Mouse (Mus musculus) telencephalon, adult 2 months (tissue): ENCODE data around the gene Otulinl.
A peak's percentile ranks its signal among the peaks of the same experiment; 100 is the strongest.

Source experiments
- DNase-seq: peaks from one replicate; pipeline ENCODE4 v3.0.0-alpha.2; 2011; ENCODE audit warnings: low read depth, low spot score

The Otulinl gene

DNA sequence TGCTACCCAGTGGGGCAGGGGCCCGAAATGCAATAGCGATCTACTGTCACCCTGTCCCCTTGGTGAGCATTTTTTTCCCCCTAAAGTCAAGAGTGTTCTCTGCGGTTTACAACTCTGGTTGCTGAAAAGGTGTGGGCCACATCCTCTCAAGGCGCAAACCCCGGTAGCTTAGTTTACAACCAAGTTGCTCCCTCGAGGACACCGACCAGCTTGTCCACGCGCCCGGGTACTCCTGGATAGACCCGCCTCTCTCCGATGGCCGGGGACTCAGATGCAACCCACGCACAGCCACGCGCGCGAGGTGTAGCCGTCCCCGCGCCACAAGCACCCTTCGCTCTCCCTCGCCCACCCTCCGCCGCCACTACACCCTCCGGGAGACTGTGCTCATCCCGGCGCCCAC, 382 bp downstream of the Otulinl start:
- no peak for DNase-seq

DNA sequence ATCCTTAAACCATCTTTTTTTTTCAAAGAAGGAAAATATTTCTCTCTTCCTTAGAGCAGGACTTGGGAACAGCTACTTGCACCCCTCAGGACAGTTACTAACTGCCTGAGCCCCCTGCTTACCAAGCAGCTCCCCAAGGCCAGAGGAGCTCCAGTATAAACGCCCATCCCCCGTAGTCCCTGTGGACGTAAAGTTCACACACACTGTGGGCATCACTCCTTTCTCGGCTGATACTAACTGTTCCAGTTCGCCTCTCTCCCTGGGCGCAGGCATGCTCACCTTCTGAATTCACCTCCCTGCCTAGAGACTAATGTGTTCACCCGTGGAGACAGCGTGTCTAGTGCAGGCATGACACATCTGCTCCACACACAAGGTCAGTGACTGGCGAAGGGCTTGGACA, 2.9 kb downstream of the Otulinl start:
- no peak for DNase-seq

GRCm38 (mm10) chr15:27677801-27678200, 3.6 kb downstream of the Otulinl start:
- no peak for DNase-seq

DNA sequence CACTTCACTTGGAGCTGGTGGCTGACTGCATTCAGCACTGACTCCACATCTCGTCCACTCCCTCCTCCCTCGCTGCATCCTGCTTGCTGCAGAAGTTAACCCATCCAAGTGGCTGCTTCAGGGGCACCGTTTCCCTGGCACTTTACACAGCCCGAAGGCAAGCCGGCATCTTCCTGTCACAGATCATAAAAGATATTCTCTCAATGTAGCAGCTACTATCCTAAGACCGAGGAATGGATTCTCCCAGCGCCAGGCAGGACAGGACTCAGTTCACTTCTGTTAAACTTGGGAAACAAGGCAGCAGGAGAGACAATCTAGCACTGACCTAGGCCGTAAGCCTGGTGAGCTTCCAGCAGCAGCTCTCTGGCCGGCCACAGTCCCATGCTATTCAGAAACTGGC, 5.2 kb downstream of the Otulinl start:
- no peak for DNase-seq

DNA sequence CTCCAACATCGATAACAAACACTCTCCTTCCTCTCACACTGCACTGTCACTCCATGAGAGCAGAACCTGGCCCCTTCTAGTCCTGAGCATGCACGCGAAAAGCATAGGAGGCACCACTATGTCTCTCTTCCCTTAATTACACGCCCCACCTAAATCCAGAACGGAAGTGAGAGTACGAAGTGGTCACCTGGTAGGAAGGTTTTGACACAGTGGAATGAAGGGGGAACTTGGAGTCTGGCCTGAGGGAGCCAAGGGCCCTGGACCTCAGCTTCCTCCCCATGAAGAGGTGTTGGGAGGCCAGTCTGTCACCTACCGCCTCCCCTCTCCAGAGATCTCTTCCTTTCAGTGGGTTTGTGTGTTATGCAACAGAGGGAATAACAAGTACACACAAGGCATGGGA, 6.3 kb downstream of the Otulinl start:
- DNase-seq = no peak

- no peak for DNase-seq
Observed at GRCm38 (mm10) chr15:27674041-27674440, 7.3 kb downstream of the Otulinl start.

GRCm38 (mm10) chr15:27673151-27673550, 8.2 kb downstream of the Otulinl start:
- no peak for DNase-seq

DNA sequence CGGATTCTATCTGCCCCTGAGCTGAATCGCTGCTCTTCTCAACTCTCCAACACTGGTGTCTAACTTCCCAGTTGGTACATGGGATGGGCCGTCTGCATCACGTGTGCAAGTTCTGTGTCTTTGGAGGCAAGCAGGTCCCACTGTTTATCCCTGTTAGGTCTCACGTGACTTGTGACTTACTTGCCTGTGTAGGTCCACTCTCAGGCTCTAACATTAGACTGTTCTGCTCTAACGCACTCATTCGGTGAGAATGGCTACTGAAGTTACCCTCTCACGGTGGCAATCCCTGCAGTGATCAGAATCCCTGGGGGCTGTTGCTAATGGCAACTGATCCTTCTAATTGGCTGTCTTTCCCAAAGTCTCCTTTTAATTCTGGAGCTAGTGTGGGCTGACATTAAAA, 9.1 kb downstream of the Otulinl start:
- no peak for DNase-seq

GRCm38 (mm10) chr15:27671612-27672245, 9.7 kb downstream of the Otulinl start:
- no peak for DNase-seq

- DNase-seq = no peak
Observed at GRCm38 (mm10) chr15:27670708-27671107, 10.7 kb downstream of the Otulinl start.

GRCm38 (mm10) chr15:27669931-27670411, 11.4 kb downstream of the Otulinl start:
- DNase-seq = no peak

- DNase-seq = peak; percentile 82
Observed at GRCm38 (mm10) chr15:27669276-27669675, 12.1 kb downstream of the Otulinl start.

- DNase-seq = no peak
Observed at GRCm38 (mm10) chr15:27668557-27668956, 12.8 kb downstream of the Otulinl start.

DNA sequence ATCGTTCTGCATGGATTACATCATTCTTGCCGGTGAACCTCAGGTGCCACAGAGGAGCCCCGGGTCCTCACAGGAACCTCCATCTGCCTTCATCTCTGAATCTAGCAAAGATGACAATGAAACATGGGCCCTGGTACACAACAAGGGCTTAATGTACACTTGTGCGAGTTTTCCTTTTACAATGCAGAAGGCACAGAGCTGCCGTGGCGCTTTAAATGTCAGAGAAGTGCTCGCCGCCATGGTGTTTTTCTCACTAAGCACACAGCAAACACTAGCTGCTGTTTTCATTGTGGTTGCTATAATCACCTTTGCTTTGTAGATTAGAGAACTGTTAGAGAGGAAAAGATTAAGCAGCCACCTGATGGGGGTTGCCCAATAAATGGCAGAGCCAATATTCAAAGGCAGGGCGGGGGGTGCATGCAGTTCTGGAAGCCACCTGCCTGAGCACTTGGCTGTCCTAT, 13.3 kb downstream of the Otulinl start:
- DNase-seq = no peak

DNA sequence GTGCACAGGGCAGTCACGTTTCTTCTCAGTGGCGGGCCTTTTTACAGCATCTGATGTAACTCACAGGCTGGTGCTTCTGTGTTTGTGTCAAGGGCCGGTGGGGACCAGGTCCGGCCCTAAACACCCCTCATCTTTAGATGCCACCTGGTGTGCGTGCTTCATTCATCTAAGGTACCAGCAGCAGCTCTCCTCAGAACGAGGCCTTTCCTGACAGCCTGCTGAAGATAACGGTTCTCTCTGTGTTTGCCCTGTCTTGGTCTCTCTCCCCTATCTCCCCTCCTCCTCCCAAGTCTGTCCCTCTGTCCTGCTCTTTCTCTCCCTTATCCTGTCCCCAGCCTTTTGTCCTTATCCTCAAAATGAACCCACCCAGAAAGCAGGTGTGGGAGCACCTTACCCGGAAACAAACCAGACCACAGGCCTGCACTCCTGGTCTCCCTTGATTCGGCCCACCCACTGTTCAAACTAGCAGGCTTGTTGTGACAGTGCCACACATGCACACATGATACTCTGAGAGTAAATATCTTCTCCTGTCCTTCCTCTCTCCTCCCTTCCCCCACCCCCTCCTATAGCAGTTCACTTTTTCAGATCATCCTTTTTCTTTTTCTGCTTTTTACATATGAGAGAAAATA, 14.4 kb downstream of the Otulinl start:
- DNase-seq = no peak

DNA sequence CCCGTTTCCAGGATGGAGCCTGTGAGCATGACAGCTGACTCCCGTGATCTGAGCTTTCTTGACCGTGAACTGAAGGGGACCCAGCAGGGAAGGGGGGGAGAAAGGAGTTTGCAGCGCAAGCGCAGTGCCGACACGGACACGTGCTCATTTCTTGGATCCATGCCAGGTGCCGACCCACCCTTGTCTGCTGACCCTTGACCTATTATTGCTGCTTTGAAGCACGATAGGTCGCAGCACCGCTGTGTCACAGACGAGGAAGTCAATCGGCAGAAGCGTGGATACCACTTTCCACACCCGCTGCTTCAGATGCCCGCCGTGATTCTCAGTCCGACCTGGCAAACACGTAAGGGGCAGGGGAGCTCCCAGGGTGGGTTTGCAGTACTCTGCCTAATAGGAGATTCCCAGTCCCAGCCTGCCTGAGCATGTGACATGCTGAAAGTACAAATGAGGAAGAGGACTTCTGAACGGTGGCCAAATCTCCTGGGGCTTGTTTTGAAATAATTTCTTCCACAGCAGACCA, 15.9 kb downstream of the Otulinl start:
- no peak for DNase-seq

- no peak for DNase-seq
Observed at GRCm38 (mm10) chr15:27664126-27664525, 17.3 kb downstream of the Otulinl start.

- DNase-seq = no peak
Observed at GRCm38 (mm10) chr15:27662699-27663098, 18.7 kb downstream of the Otulinl start.

DNA sequence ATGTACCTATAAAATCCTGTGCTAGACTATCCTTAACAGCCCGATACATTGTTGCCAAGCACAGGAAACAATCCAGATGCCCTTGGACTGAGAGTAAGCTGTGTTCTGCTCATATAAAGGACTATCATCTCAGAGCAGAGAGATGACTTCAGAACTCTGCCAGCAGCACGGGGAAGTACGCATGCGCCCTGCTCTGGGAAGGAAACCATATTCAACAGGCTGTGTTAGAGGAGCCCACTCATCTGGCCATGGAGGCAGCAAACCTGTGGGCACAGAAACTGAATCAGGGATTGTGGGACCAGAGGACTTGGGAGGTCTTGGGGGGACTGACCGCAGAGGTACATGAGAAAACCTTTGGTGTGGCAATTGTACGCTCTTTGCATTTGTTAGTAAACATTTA, 19.7 kb downstream of the Otulinl start:
- DNase-seq = no peak

GRCm38 (mm10) chr15:27659592-27660244, 21.7 kb downstream of the Otulinl start:
- peak; percentile 72 for DNase-seq

- DNase-seq = no peak
Observed at GRCm38 (mm10) chr15:27659143-27659542, 22.2 kb downstream of the Otulinl start.

DNA sequence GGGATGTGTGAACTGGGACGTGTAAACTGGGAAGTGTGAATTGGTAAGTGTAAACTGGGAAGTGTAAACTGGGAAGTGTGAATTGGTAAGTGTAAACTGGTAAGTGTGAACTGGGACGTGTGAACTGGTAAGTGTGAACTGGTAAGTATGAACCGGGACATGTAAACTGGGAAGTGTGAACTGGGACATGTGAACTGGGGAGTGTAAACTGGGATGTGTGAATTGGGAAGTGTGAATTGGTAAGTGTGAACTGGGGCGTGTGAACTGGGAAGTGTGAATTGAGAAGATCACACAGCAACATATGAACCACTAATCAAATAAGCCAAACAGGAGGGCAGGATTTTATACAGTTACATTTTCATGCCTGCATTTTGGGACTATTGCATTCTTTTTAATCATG, 23.0 kb downstream of the Otulinl start:
- no peak for DNase-seq

GRCm38 (mm10) chr15:27657866-27658265, 23.5 kb downstream of the Otulinl start:
- DNase-seq = no peak
